Mouse (Mus musculus): Measurements from ENCODE around the gene Kcnrg. TPM values are rescaled to one million over a fixed set of nuclear protein-coding genes. Genes with fewer than 3 reads are reported as not detected.
"Not testable (repeated sequence)": the region's sequence is repeated elsewhere in the genome, so short reads cannot be mapped to it uniquely, and the experiment has no call there.

Kcnrg gene
- polyA plus RNA-seq, 2 experiments: 0.29 to 1.5 TPM

GRCm38 (mm10) chr14:61597968-61598367 lies 9.3 kb upstream of the Kcnrg start, which contains the start of gene Trim13:
TSS of gene Trim13 (plus strand) at chr14:61598247.
- no peak for TF ChIP-seq POLR2A (IDR thresholded peaks at IDR 0.05; ENCODE audit: borderline replicate concordance, extremely low read depth, insufficient read depth, insufficient read length)
- no peaks in the 10 kb centered on the region for H3K9me3 ChIP-seq (ENCODE audit: control insufficient read depth, low read length)
- no peak for DNase-seq (ENCODE audit: low spot score)
- H3K4me1 ChIP-seq (ENCODE audit: control insufficient read depth, insufficient read depth, low read length): peaks cover 14% of the 10 kb centered on the region
- no peak for ATAC-seq (ENCODE audit: low FRiP score, low read depth)
- WGBS: 51% methylated on average over 5 of the region's 5 CpGs
- H3K27me3 ChIP-seq (ENCODE audit: control insufficient read depth, insufficient read depth, low read length): no peaks in the 10 kb centered on the region
- H3K9ac ChIP-seq (ENCODE audit: low read depth, low read length, severe bottlenecking): 0 out of 2 replicates have a peak within 1 kb of the TSS, but pooled peaks have one; percentile 82
- peak within 1 kb of the TSS; percentile 51 for H3K4me2 ChIP-seq (replicated peaks; ENCODE audit: low read depth, low read length, severe bottlenecking)
- peaks cover 9% of the 10 kb centered on the region for H3K36me3 ChIP-seq (ENCODE audit: control insufficient read depth, insufficient read depth, low read length)
- H3K4me3 ChIP-seq (replicated peaks; ENCODE audit: low read length): peak within 1 kb of the TSS; percentile 76
- H3K27ac ChIP-seq (replicated peaks; ENCODE audit: low read depth, low read length): no peak within 1 kb of the TSS

- ATAC-seq (ENCODE audit: low FRiP score, low read depth): peak; percentile 95
- Histone ChIP-seq H3K27ac (replicated peaks; ENCODE audit: low read depth, low read length) (peak overlapping the region; percentile 81; the same call in 1 of the 2 replicates), H3K4me2 (replicated peaks; ENCODE audit: low read depth, low read length, severe bottlenecking) (peak overlapping the region; percentile 51), H3K4me1 (ENCODE audit: control insufficient read depth, insufficient read depth, low read length) (peaks cover 17% of the 10 kb centered on the region), H3K9ac (ENCODE audit: low read depth, low read length, severe bottlenecking) (peak overlapping the region; percentile 82), H3K27me3 (ENCODE audit: control insufficient read depth, insufficient read depth, low read length) (no peaks in the 10 kb centered on the region), H3K36me3 (ENCODE audit: control insufficient read depth, insufficient read depth, low read length) (peaks cover 19% of the 10 kb centered on the region), H3K9me3 (ENCODE audit: control insufficient read depth, low read length) (no peaks in the 10 kb centered on the region), H3K4me3 (replicated peaks; ENCODE audit: low read length) (peak overlapping the region; percentile 76)
- DNase-seq (ENCODE audit: low spot score): peak; percentile 90
- peak; percentile 76; the same call in 1 of the 2 replicates for TF ChIP-seq POLR2A (IDR thresholded peaks at IDR 0.05; ENCODE audit: borderline replicate concordance, extremely low read depth, insufficient read depth, insufficient read length)
- WGBS: 5% methylated on average over 44 of the region's 44 CpGs
These were observed 8.0 kb upstream of the Kcnrg start for GRCm38 (mm10) chr14:61599057-61599806.

GRCm38 (mm10) chr14:61601348-61601747 lies 5.9 kb upstream of the Kcnrg start:
- Histone ChIP-seq H3K36me3 (ENCODE audit: control insufficient read depth, insufficient read depth, low read length) (peaks cover 32% of the 10 kb centered on the region), H3K4me2 (replicated peaks; ENCODE audit: low read depth, low read length, severe bottlenecking) (peak overlapping the region; percentile 51; the same call in 1 of the 2 replicates), H3K4me1 (ENCODE audit: control insufficient read depth, insufficient read depth, low read length) (peaks cover 17% of the 10 kb centered on the region), H3K27ac (replicated peaks; ENCODE audit: low read depth, low read length) (no peak overlapping the region), H3K27me3 (ENCODE audit: control insufficient read depth, insufficient read depth, low read length) (no peaks in the 10 kb centered on the region), H3K9me3 (ENCODE audit: control insufficient read depth, low read length) (no peaks in the 10 kb centered on the region), H3K4me3 (replicated peaks; ENCODE audit: low read length) (no peak overlapping the region), H3K9ac (ENCODE audit: low read depth, low read length, severe bottlenecking) (no peak overlapping the region)
- DNase-seq (ENCODE audit: low spot score) (no peak), ATAC-seq (ENCODE audit: low FRiP score, low read depth) (no peak)
- no peak for TF ChIP-seq POLR2A (IDR thresholded peaks at IDR 0.05; ENCODE audit: borderline replicate concordance, extremely low read depth, insufficient read depth, insufficient read length)
- WGBS: 88% methylated on average over 9 of the region's 9 CpGs

- no peak for DNase-seq (ENCODE audit: low spot score)
- Histone ChIP-seq H3K9me3 (ENCODE audit: control insufficient read depth, low read length) (no peaks in the 10 kb centered on the region), H3K4me1 (ENCODE audit: control insufficient read depth, insufficient read depth, low read length) (peaks cover 17% of the 10 kb centered on the region), H3K9ac (ENCODE audit: low read depth, low read length, severe bottlenecking) (no peak overlapping the region), H3K4me3 (replicated peaks; ENCODE audit: low read length) (no peak overlapping the region), H3K27ac (replicated peaks; ENCODE audit: low read depth, low read length) (no peak overlapping the region), H3K27me3 (ENCODE audit: control insufficient read depth, insufficient read depth, low read length) (no peaks in the 10 kb centered on the region), H3K36me3 (ENCODE audit: control insufficient read depth, insufficient read depth, low read length) (peaks cover 43% of the 10 kb centered on the region), H3K4me2 (replicated peaks; ENCODE audit: low read depth, low read length, severe bottlenecking) (no peak overlapping the region)
- TF ChIP-seq POLR2A (IDR thresholded peaks at IDR 0.05; ENCODE audit: borderline replicate concordance, extremely low read depth, insufficient read depth, insufficient read length): no peak
- no peak for ATAC-seq (ENCODE audit: low FRiP score, low read depth)
- 85% methylated on average over 8 of the region's 8 CpGs for WGBS
These were observed 4.0 kb upstream of the Kcnrg start for GRCm38 (mm10) chr14:61603069-61603755.

GRCm38 (mm10) chr14:61604081-61604480 lies 3.2 kb upstream of the Kcnrg start:
- WGBS: 95% methylated on average over 3 of the region's 3 CpGs
- no peak overlapping the region for H3K9ac ChIP-seq (ENCODE audit: low read depth, low read length, severe bottlenecking)
- no peak for DNase-seq (ENCODE audit: low spot score)
- no peaks in the 10 kb centered on the region for H3K27me3 ChIP-seq (ENCODE audit: control insufficient read depth, insufficient read depth, low read length)
- no peak overlapping the region for H3K4me2 ChIP-seq (replicated peaks; ENCODE audit: low read depth, low read length, severe bottlenecking)
- ATAC-seq (ENCODE audit: low FRiP score, low read depth): no peak
- H3K9me3 ChIP-seq (ENCODE audit: control insufficient read depth, low read length): no peaks in the 10 kb centered on the region
- H3K27ac ChIP-seq (replicated peaks; ENCODE audit: low read depth, low read length): no peak overlapping the region
- no peak overlapping the region for H3K4me3 ChIP-seq (replicated peaks; ENCODE audit: low read length)
- H3K36me3 ChIP-seq (ENCODE audit: control insufficient read depth, insufficient read depth, low read length): peaks cover 43% of the 10 kb centered on the region
- H3K4me1 ChIP-seq (ENCODE audit: control insufficient read depth, insufficient read depth, low read length): peaks cover 17% of the 10 kb centered on the region
- TF ChIP-seq POLR2A (IDR thresholded peaks at IDR 0.05; ENCODE audit: borderline replicate concordance, extremely low read depth, insufficient read depth, insufficient read length): no peak

- H3K4me3 ChIP-seq (replicated peaks; ENCODE audit: low read length); H3K27me3 ChIP-seq (ENCODE audit: control insufficient read depth, insufficient read depth, low read length); DNase-seq (ENCODE audit: low spot score); H3K9me3 ChIP-seq (ENCODE audit: control insufficient read depth, low read length); ATAC-seq (ENCODE audit: low FRiP score, low read depth); H3K27ac ChIP-seq (replicated peaks; ENCODE audit: low read depth, low read length); H3K4me1 ChIP-seq (ENCODE audit: control insufficient read depth, insufficient read depth, low read length); H3K4me2 ChIP-seq (replicated peaks; ENCODE audit: low read depth, low read length, severe bottlenecking); H3K9ac ChIP-seq (ENCODE audit: low read depth, low read length, severe bottlenecking): not testable (repeated sequence)
- peaks cover 43% of the 10 kb centered on the region for H3K36me3 ChIP-seq (ENCODE audit: control insufficient read depth, insufficient read depth, low read length)
- WGBS: 91% methylated on average over 2 of the region's 2 CpGs
These were observed 1.2 kb upstream of the Kcnrg start for GRCm38 (mm10) chr14:61606088-61606487.

Measured in limb, embryonic 14.5 days (tissue).